8 mouse cellular contexts compared by ENCODE assay signal in the genomic region with DNA sequence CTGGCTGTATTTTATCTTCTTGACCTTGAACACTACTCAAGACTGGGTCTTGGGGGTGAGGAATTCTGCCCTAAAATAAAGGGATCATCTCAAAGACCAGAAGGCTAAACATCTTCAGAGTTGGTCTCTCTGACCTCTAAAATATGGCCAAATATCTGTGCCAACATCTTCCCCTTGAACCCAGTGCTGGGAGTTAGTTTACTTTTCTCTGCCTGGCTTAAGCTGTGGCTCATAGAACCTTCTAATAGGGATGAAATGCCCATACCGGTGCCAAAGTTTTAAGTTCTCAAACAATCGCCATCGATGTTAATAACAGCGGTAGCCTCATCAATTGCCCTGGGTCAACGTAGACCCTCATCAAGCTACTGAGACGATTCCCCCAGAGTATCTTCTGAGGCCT. TPM values are rescaled to one million over a fixed set of nuclear protein-coding genes. Genes with fewer than 3 reads are reported as not detected.
A peak's percentile ranks its signal among the peaks of the same experiment; 100 is the strongest.
DNase-seq lines count a peak whose midpoint lies in the region; ATAC-seq and TF ChIP-seq lines count a peak whose summit lies in the region.

No protein-coding gene starts in this region.

- H3K4me2 ChIP-seq in liver, embryonic 15.5 days = peak overlapping the region; percentile 77

- no peak for DNase-seq in heart, adult 2 months
- no peak for DNase-seq in heart, adult 18-20 months
- no peak for DNase-seq in thymus, adult 2 months
- DNase-seq in thymus, postnatal 14 days = no peak
- DNase-seq in embryo, embryonic 10 days (ENCODE audit: low spot score) = no peak
- no peak for DNase-seq in layer of hippocampus, adult 9-11 months
- no peak for DNase-seq in cerebellum, postnatal 36 days

- H3K4me1 ChIP-seq in heart, adult 2 months (ENCODE audit: control insufficient read depth, insufficient read depth, low read length) = peaks cover 16% of the 10 kb centered on the region
- H3K4me1 ChIP-seq in thymus, adult 2 months (replicated peaks; ENCODE audit: control insufficient read depth, insufficient read depth, low read length) = peaks cover 8% of the 10 kb centered on the region
- H3K4me1 ChIP-seq in liver, embryonic 15.5 days (replicated peaks) = peaks cover 13% of the 10 kb centered on the region

- no peak for TF ChIP-seq CTCF in heart, adult 2 months (IDR thresholded peaks at IDR 0.05)
- TF ChIP-seq CTCF in thymus, adult 2 months (IDR thresholded peaks at IDR 0.05; ENCODE audit: borderline replicate concordance, control insufficient read depth, extremely low read depth, insufficient read depth, low read length, poor library complexity) = no peak

- TF ChIP-seq EP300 in heart, adult 2 months (IDR thresholded peaks at IDR 0.05; ENCODE audit: insufficient read depth, low read depth, low read length) = no peak

- peak overlapping the region; percentile 75 for H3K4me3 ChIP-seq in heart, adult 2 months
- H3K4me3 ChIP-seq in thymus, adult 2 months (ENCODE audit: control insufficient read depth, insufficient read depth, low read length) = peak overlapping the region; percentile 16; the same call in 1 of the 2 replicates
- peak overlapping the region; percentile 52 for H3K4me3 ChIP-seq in liver, embryonic 15.5 days (replicated peaks)

- no peaks in the 10 kb centered on the region for H3K79me2 ChIP-seq in heart, adult 2 months (replicated peaks; ENCODE audit: control insufficient read depth, insufficient read depth, low read length)

- H3K27ac ChIP-seq in heart, adult 2 months = peak overlapping the region; percentile 98
- no peak overlapping the region for H3K27ac ChIP-seq in thymus, adult 2 months (ENCODE audit: control insufficient read depth, insufficient read depth, low read length)
- H3K27ac ChIP-seq in liver, embryonic 15.5 days (replicated peaks) = no peak overlapping the region

- peak overlapping the region; percentile 97 for H3K9ac ChIP-seq in heart, adult 2 months (ENCODE audit: low read depth, low read length)
- no peak overlapping the region for H3K9ac ChIP-seq in liver, embryonic 15.5 days

- no peaks in the 10 kb centered on the region for H3K27me3 ChIP-seq in heart, adult 2 months (ENCODE audit: control insufficient read depth, insufficient read depth, low read length)
- H3K27me3 ChIP-seq in thymus, adult 2 months (ENCODE audit: control insufficient read depth, insufficient read depth, low read length) = peaks cover 14% of the 10 kb centered on the region
- peaks cover 74% of the 10 kb centered on the region for H3K27me3 ChIP-seq in liver, embryonic 15.5 days

- WGBS in heart, adult 2 months = 5% methylated on average over 6 of the region's 6 CpGs
- 11% methylated on average over 6 of the region's 6 CpGs for WGBS in thymus, adult 2 months
- 4% methylated on average over 6 of the region's 6 CpGs for WGBS in liver, embryonic 15.5 days (ENCODE audit: insufficient replicate concordance)

- no peaks in the 10 kb centered on the region for H3K9me3 ChIP-seq in liver, embryonic 15.5 days (replicated peaks)

- ATAC-seq in liver, embryonic 15.5 days (ENCODE audit: insufficient read depth) = no peak

- no peak for TF ChIP-seq POLR2A in heart, adult 2 months (IDR thresholded peaks at IDR 0.05; ENCODE audit: insufficient read depth, low read depth, low read length)
- TF ChIP-seq POLR2A in thymus, adult 2 months (IDR thresholded peaks at IDR 0.05; ENCODE audit: control insufficient read depth, extremely low read depth, insufficient read depth, low read length, poor library complexity) = no peak

- peaks cover 18% of the 10 kb centered on the region for H3K36me3 ChIP-seq in heart, adult 2 months (ENCODE audit: control insufficient read depth, insufficient read depth, low read length)
- H3K36me3 ChIP-seq in thymus, adult 2 months (ENCODE audit: control insufficient read depth, insufficient read depth, low read length) = no peaks in the 10 kb centered on the region
- no peaks in the 10 kb centered on the region for H3K36me3 ChIP-seq in liver, embryonic 15.5 days (replicated peaks)

- intact Hi-C loops in heart, adult 2 months (cut with DNase I) = loop anchor here (2.0 to 10.0 kb wide), 3 partner anchors 13 to 367 kb away; a partner anchor contains a TSS

RNA-seq across cellular contexts. Expression of a gene that starts 0.4 kb away (rescaled TPM):
- total RNA-seq in heart, adult 2 months (2021) = 100 to 1,000 TPM; 207 to 213 TPM
- 482 and 483 TPM in 2 replicates for polyA plus RNA-seq in heart, adult 2 months (2012; rRNA removed)
- total RNA-seq in heart, adult 18-20 months (2021) = 100 to 1,000 TPM; 207 to 208 TPM
- polyA plus RNA-seq in thymus, adult 2 months (2012; rRNA removed) = 3.1 and 23.9 TPM in 2 replicates
- polyA plus RNA-seq in liver, embryonic 15.5 days (2015; fragmentation: Nextera tagmentation; extraction: Ambion mirVana) = 0.16 and 0.35 TPM in 2 replicates

RNA-seq across cellular contexts. Expression of a gene that starts 27.6 kb away (rescaled TPM):
- total RNA-seq in heart, adult 2 months (2021) = 10 to 100 TPM in 1 of 2 experiments, 1 to 10 TPM in 1; 9.2 to 10.6 TPM
- 19.4 and 20.3 TPM in 2 replicates for polyA plus RNA-seq in heart, adult 2 months (2012; rRNA removed)
- total RNA-seq in heart, adult 18-20 months (2021) = 10 to 100 TPM in 1 of 2 experiments, 1 to 10 TPM in 1; 9.2 to 11.2 TPM
- 47.4 and 52.7 TPM in 2 replicates for polyA plus RNA-seq in thymus, adult 2 months (2012; rRNA removed)
- polyA plus RNA-seq in liver, embryonic 15.5 days (2015; fragmentation: Nextera tagmentation; extraction: Ambion mirVana) = 0.58 and 0.75 TPM in 2 replicates

RNA-seq across cellular contexts. Expression of a gene that starts 31.5 kb away (rescaled TPM):
- total RNA-seq in heart, adult 2 months (2021) = 10 to 100 TPM; 53.3 to 59.4 TPM
- polyA plus RNA-seq in heart, adult 2 months (2012; rRNA removed) = 52.3 and 54.0 TPM in 2 replicates
- 10 to 100 TPM; 54.7 to 58.9 TPM for total RNA-seq in heart, adult 18-20 months (2021)
- polyA plus RNA-seq in thymus, adult 2 months (2012; rRNA removed) = 99.0 and 100 TPM in 2 replicates
- 1.4 and 2.2 TPM in 2 replicates for polyA plus RNA-seq in liver, embryonic 15.5 days (2015; fragmentation: Nextera tagmentation; extraction: Ambion mirVana)

RNA-seq across cellular contexts. Expression of a gene that starts 53.1 kb away (rescaled TPM):
- total RNA-seq in heart, adult 2 months (2021) = 1 to 10 TPM; 2.4 to 2.9 TPM
- 1.4 and 2.0 TPM in 2 replicates for polyA plus RNA-seq in heart, adult 2 months (2012; rRNA removed)
- 1 to 10 TPM; 2.7 to 4.5 TPM for total RNA-seq in heart, adult 18-20 months (2021)
- polyA plus RNA-seq in thymus, adult 2 months (2012; rRNA removed) = 14.2 and 18.9 TPM in 2 replicates
- polyA plus RNA-seq in liver, embryonic 15.5 days (2015; fragmentation: Nextera tagmentation; extraction: Ambion mirVana) = 3.9 and 4.9 TPM in 2 replicates

RNA-seq across cellular contexts. Expression of a gene that starts 53.9 kb away (rescaled TPM):
- total RNA-seq in heart, adult 2 months (2021) = 1 to 10 TPM; 8.3 to 9.8 TPM
- polyA plus RNA-seq in heart, adult 2 months (2012; rRNA removed) = 13.5 and 14.2 TPM in 2 replicates
- total RNA-seq in heart, adult 18-20 months (2021) = 10 to 100 TPM in 1 of 2 experiments, 1 to 10 TPM in 1; 8.3 to 10.6 TPM
- 72.7 and 74.2 TPM in 2 replicates for polyA plus RNA-seq in thymus, adult 2 months (2012; rRNA removed)
- 5.2 TPM in 2 replicates for polyA plus RNA-seq in liver, embryonic 15.5 days (2015; fragmentation: Nextera tagmentation; extraction: Ambion mirVana)

Comparison
In these comparisons a context has a peak if more than half of its experiments do, and no peak if none do; other contexts are left out.
1. H3K4me3 ChIP-seq: peak in every context shown above with its lines; median percentile 75 in heart, adult 2 months; 52 in liver, embryonic 15.5 days; 16 in thymus, adult 2 months.
2. RNA of a gene that starts 0.4 kb away (polyA plus RNA-seq): 482 to 483 TPM in heart, adult 2 months; 3.1 to 23.9 TPM in thymus, adult 2 months and 0.16 to 0.35 TPM in liver, embryonic 15.5 days; every median in the first group is over 10 times any median in the second.
3. RNA of a gene that starts 27.6 kb away (polyA plus RNA-seq): 47.4 to 52.7 TPM in thymus, adult 2 months and 19.4 to 20.3 TPM in heart, adult 2 months; 0.58 to 0.75 TPM in liver, embryonic 15.5 days; every median in the first group is over 10 times any median in the second.
4. RNA of a gene that starts 31.5 kb away (polyA plus RNA-seq): 99.0 to 100 TPM in thymus, adult 2 months and 52.3 to 54.0 TPM in heart, adult 2 months; 1.4 to 2.2 TPM in liver, embryonic 15.5 days; every median in the first group is over 10 times any median in the second.